Mouse (Mus musculus) frontal cortex, postnatal 10 days (tissue): ENCODE results near the gene Adgrg7.

Experiments
- DNase-seq, 2 experiments: peaks; one replicate each; pipeline ENCODE4 v3.0.0; 2022; ENCODE audit warnings: low spot score in 2 of 2, mixed read lengths in 1 of 2

Adgrg7 gene

DNA sequence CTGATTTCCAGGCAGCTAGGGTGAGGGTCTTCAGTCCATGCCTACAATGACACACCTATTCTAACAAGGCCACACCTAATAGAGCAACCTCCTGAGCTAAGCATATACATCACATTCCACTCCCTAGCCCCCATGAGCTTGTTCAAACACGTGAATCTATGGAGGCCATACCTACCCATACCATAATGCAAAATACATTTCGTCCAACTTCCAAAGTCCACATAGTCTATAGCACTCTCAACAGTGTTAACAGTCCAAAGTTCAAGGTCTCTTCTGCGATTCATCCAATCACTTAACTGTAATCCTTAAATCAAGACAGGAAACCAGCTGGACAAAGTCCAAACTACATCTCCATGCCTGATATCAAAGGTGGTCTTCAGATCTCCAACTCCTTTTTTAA, 85.6 kb downstream of the Adgrg7 start:
- DNase-seq = no peak

DNA sequence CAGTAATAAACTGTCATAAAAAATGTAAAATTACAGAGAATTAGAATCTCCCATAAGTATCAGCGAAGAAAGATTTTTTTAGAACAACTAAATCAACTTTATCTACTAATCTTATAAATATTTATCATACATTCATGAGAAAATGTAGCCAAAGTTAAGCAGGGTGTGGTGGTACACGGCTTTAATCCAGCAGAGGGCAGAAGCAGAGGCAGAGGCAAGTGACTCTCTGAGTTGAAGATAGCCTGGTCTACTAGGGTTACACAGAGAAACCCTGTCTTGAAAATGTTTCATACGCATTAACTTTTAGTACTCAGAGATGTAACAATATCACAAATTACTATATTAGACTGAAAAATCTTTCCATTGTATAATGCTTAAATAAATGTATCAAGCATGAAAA, 89.9 kb downstream of the Adgrg7 start:
- no peak for DNase-seq

DNA sequence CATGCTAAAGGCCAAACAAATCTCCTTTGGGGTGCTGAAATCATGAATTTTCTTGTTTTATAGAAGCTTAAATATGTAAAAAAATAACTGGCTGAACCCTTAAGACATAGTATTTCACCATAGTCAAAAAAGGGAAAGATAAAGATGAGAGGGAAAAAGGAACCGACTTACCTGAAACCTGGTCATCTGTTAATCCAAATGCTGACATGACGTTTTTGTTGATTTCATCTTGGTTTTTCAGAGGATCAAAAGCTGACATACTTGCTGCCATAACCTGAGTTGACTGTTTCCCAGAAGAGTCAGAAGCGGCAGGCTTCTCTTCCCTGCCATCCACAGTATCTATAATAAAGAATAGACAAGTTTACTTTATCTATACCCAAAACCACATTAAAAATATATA, 94.8 kb downstream of the Adgrg7 start:
- no peak for DNase-seq

DNA sequence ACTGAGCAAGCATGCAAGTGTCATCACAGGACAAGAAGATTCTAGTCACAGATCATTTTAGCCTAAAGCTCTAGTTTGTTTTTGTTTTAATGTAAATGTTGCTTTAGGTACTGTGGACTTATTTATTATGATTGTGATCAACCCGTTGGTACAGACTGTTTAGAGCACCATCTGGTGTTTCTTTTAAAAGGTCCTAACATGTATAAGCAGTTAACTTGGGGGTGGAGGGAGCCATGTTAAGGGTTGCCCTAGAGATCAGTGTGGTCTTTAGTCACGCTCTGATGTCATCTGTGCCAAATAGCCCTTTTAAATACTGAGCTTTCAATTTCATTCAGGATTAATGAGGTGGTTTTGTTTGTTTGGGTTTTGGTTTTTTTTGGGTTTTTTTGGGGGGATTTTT, 99.2 kb downstream of the Adgrg7 start:
- DNase-seq = no peak

DNA sequence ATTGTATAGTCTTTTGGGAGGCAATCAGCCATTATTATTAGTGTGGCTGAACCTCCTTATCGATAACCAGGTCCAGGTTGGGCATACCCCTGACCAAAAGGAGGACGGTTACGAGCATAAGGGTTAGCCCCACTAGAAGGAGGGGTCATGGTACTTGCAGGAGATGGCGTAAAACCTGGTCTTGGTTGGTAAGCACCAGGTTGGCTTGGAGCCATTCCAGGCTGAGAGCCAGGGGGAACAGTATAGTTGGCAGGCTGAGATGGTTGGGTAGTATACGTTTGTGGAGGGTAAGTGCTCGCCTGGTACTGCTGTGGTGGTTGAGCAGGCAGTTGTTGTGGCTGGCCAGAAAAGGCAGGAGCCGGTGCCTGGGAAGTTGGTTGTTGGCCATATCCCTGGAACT, 104.9 kb downstream of the Adgrg7 start:
- no peak for DNase-seq

DNA sequence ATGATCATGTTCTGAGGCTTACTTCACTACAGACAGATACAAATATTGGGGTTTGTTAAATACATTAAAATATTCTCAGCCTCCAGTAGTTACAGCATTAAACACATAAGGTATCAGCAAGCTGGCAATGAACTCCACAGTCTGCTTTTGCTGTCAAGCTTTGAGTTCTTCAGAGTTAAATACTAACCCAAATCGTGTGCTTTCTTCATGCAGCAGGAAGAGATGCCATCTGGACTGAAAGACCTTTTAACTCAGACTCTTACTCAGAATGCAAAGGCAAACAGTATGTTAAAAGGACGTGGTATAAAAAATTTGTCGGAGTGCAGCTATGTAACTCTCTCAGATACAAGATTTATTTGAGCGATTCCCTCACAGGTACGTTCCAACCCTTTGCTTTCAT, 108.9 kb downstream of the Adgrg7 start:
- no peak for DNase-seq

DNA sequence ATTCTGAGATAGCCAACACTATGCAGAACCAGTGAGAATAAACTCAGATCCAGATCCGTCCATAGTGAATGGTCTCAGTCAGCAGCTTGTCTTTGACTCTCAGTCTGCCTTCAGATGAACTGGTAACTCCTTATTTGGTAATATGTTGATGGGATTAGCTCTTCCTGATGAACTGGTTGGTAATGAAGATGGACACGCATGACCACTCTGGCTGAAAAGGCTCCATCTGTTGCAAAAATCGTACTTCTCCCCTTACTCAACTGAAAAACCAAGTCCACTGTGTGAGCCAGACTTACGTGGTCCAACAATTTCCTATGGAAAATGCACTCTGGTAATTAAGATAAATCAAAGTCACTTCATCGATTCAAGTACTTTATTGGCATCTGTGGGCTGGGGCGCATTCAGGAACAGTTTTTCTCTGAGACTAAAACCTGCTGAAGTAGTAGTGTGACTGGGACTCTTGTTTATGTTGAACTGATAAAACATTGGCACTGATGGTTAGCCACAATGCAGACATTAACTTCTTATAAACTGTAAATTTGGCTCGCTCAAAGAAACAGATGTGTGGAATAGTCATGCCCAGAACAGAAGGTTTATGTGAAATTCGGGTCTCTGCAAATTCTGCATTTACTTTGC, 114.5 kb downstream of the Adgrg7 start:
- DNase-seq = no peak

DNA sequence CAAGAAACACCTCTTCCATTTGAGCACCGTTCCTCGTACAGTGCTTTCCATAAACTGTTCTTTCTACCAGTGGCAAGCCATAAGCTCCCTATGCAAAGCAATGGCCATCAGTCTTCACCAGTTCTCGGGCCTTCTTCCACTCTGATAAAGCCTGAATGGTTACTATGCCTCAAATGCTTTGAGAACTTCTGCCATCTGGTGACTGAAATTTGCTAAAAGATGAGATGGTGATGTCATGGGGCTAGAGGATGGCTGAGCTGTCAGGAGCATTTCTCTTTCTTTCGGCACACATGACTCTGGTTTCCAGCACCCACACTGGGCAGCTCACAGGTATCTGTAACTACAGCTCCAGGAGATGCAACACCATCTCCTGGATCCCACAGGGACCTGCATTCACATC, 118.5 kb downstream of the Adgrg7 start:
- peak in 1 of 2 experiments; percentile 8 for DNase-seq
